In the genomic region with DNA sequence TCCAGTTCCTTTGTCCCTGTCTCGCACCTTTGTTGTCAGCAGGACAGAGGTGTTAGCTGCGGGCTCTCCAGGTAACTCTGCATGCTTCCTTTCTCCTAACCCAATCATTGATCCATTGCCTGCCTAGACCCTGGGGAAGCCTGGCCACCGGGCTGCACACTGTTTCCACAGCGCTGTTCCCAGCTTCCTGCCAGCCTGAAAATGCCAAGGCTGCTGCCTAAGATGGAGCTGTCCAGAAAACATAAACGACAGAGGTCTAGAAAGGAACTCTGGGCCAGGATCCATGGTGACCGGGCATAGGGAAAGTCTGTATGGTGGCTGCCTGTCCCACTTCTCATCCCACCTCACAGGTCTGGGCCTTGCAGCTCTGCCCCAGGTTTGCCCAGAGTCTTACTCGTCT, we compare ENCODE assay signal across 21 mouse cellular contexts.
A peak's percentile ranks its signal among the peaks of the same experiment; 100 is the strongest.
DNase-seq lines count a peak whose midpoint lies in the region; ATAC-seq and TF ChIP-seq lines count a peak whose summit lies in the region.
"Had no signal": no experiment of that assay in that cellular context is flagged by ENCODE, and none has a peak within 500 bp of the region (broad histone marks: within the 10 kb centered on the region; RNA-seq: fewer than 3 reads in every experiment).

No protein-coding gene starts in this region.

- H3K36me3 ChIP-seq in hindbrain, embryonic 16.5 days (ENCODE audit: control insufficient read depth, insufficient read depth, low read length): 0 out of 2 replicates have a peak, but pooled peaks cover 4% of the 10 kb centered on the region
- H3K36me3 ChIP-seq in hindbrain, embryonic 14.5 days (replicated peaks; ENCODE audit: control insufficient read depth, insufficient read depth): no peaks in the 10 kb centered on the region
- no peaks in the 10 kb centered on the region for H3K36me3 ChIP-seq in forebrain, embryonic 12.5 days (replicated peaks)
- H3K36me3 ChIP-seq: embryonic facial prominence, embryonic 12.5 days; heart, embryonic 10.5 days; hindbrain, embryonic 12.5 days; intestine, embryonic 15.5 days had no signal

- WGBS in hindbrain, embryonic 16.5 days: 80% methylated on average over 7 of the region's 7 CpGs
- 83% methylated on average over 7 of the region's 7 CpGs for WGBS in hindbrain, embryonic 14.5 days
- WGBS in olfactory bulb, adult 2 months: 72% methylated on average over 7 of the region's 7 CpGs
- WGBS in forebrain, embryonic 12.5 days: 82% methylated on average over 7 of the region's 7 CpGs

- DNase-seq in hindbrain, embryonic 14.5 days (ENCODE audit: low spot score): no peak
- DNase-seq in adrenal gland, adult 2 months: peak; percentile 80
- peak; percentile 71 for DNase-seq in adrenal gland, postnatal 14 days
- no peak for DNase-seq in kidney, adult 18-20 months
- DNase-seq: cerebellum, adult 11 months; cerebellum, adult 8-10 months; cerebellum, postnatal 14 days; gastrocnemius, postnatal 10 days; heart, adult 18-20 months; heart, postnatal 10 days; heart, postnatal 4 days; kidney, adult 2 months had no signal

- no peak for ATAC-seq in hindbrain, embryonic 16.5 days
- ATAC-seq in hindbrain, embryonic 14.5 days (ENCODE audit: low FRiP score): no peak
- no peak for ATAC-seq in forebrain, embryonic 12.5 days (ENCODE audit: low FRiP score)
- ATAC-seq: forebrain, embryonic 14.5 days; intestine, embryonic 15.5 days had no signal

- no peak overlapping the region for H3K4me2 ChIP-seq in hindbrain, embryonic 16.5 days (ENCODE audit: low read length)
- no peak overlapping the region for H3K4me2 ChIP-seq in hindbrain, embryonic 14.5 days (replicated peaks)
- H3K4me2 ChIP-seq in forebrain, embryonic 12.5 days: no peak overlapping the region
- H3K4me2 ChIP-seq: embryonic facial prominence, embryonic 12.5 days; hindbrain, embryonic 12.5 days; intestine, embryonic 15.5 days had no signal

- no peaks in the 10 kb centered on the region for H3K27me3 ChIP-seq in hindbrain, embryonic 16.5 days (replicated peaks; ENCODE audit: control insufficient read depth, insufficient read depth, low read length)
- no peaks in the 10 kb centered on the region for H3K27me3 ChIP-seq in hindbrain, embryonic 14.5 days (ENCODE audit: control insufficient read depth, insufficient read depth, low read length)
- peaks cover 3% of the 10 kb centered on the region; the same call in 1 of the 2 replicates for H3K27me3 ChIP-seq in forebrain, embryonic 12.5 days
- H3K27me3 ChIP-seq: CH12.LX; embryonic facial prominence, embryonic 12.5 days; hindbrain, embryonic 12.5 days; intestine, embryonic 15.5 days had no signal

- TF ChIP-seq CTCF in olfactory bulb, adult 2 months (IDR thresholded peaks at IDR 0.05; ENCODE audit: insufficient read depth, low read depth, low read length): no peak

- H3K4me1 ChIP-seq in hindbrain, embryonic 16.5 days (ENCODE audit: control insufficient read depth, insufficient read depth, low read depth, low read length): no peaks in the 10 kb centered on the region
- no peaks in the 10 kb centered on the region for H3K4me1 ChIP-seq in hindbrain, embryonic 14.5 days (replicated peaks; ENCODE audit: control insufficient read depth, insufficient read depth, low read length)
- peaks cover 13% of the 10 kb centered on the region for H3K4me1 ChIP-seq in olfactory bulb, adult 2 months (ENCODE audit: control insufficient read depth, insufficient read depth, low read length)
- 0 out of 2 replicates have a peak, but pooled peaks cover 2% of the 10 kb centered on the region for H3K4me1 ChIP-seq in forebrain, embryonic 12.5 days
- H3K4me1 ChIP-seq: hindbrain, embryonic 12.5 days; intestine, embryonic 15.5 days had no signal

- no peak overlapping the region for H3K27ac ChIP-seq in hindbrain, embryonic 16.5 days (ENCODE audit: low read depth, low read length)
- H3K27ac ChIP-seq in hindbrain, embryonic 14.5 days: no peak overlapping the region
- peak overlapping the region; percentile 60 for H3K27ac ChIP-seq in olfactory bulb, adult 2 months (ENCODE audit: insufficient read depth, low read depth, low read length)
- H3K27ac ChIP-seq in forebrain, embryonic 12.5 days: no peak overlapping the region
- H3K27ac ChIP-seq: embryonic facial prominence, embryonic 12.5 days; heart, embryonic 10.5 days; hindbrain, embryonic 12.5 days; intestine, embryonic 15.5 days had no signal

- H3K9ac ChIP-seq in hindbrain, embryonic 16.5 days (ENCODE audit: low read depth, low read length): 0 out of 2 replicates have a peak overlapping the region, but pooled peaks have one; percentile 20
- no peak overlapping the region for H3K9ac ChIP-seq in hindbrain, embryonic 14.5 days
- no peak overlapping the region for H3K9ac ChIP-seq in forebrain, embryonic 12.5 days
- H3K9ac ChIP-seq: embryonic facial prominence, embryonic 12.5 days; hindbrain, embryonic 12.5 days; intestine, embryonic 15.5 days had no signal

- no peak for TF ChIP-seq POLR2A in olfactory bulb, adult 2 months (IDR thresholded peaks at IDR 0.05; ENCODE audit: insufficient read depth, low read depth, low read length)

- H3K9me3 ChIP-seq in hindbrain, embryonic 16.5 days (ENCODE audit: control insufficient read depth, low read length): no peaks in the 10 kb centered on the region
- no peaks in the 10 kb centered on the region for H3K9me3 ChIP-seq in hindbrain, embryonic 14.5 days (ENCODE audit: control insufficient read depth, low read length)
- no peaks in the 10 kb centered on the region for H3K9me3 ChIP-seq in forebrain, embryonic 12.5 days
- H3K9me3 ChIP-seq: embryonic facial prominence, embryonic 12.5 days; heart, embryonic 10.5 days; hindbrain, embryonic 12.5 days; intestine, embryonic 15.5 days had no signal

- H3K4me3 ChIP-seq in hindbrain, embryonic 16.5 days (ENCODE audit: low read length): no peak overlapping the region
- no peak overlapping the region for H3K4me3 ChIP-seq in hindbrain, embryonic 14.5 days (replicated peaks; ENCODE audit: low read length)
- H3K4me3 ChIP-seq in olfactory bulb, adult 2 months (ENCODE audit: insufficient read depth, low read depth, low read length): no peak overlapping the region
- H3K4me3 ChIP-seq in forebrain, embryonic 12.5 days (replicated peaks): no peak overlapping the region
- H3K4me3 ChIP-seq: embryonic facial prominence, embryonic 12.5 days; heart, embryonic 10.5 days; hindbrain, embryonic 12.5 days; intestine, embryonic 15.5 days had no signal

Comparison
In these comparisons a context has a peak if more than half of its experiments do, and no peak if none do; other contexts are left out.
1. DNase-seq: peak in adrenal gland, adult 2 months (single experiment) and adrenal gland, postnatal 14 days (single experiment); none in hindbrain, embryonic 14.5 days (single experiment) and kidney, adult 18-20 months (single experiment).